Mouse (Mus musculus): Measurements from ENCODE around the gene Far1. TPM values are rescaled to one million over a fixed set of nuclear protein-coding genes. Genes with fewer than 3 reads are reported as not detected.

Gene Far1
- polyA plus RNA-seq, 1 experiment: 8.2 TPM

DNA sequence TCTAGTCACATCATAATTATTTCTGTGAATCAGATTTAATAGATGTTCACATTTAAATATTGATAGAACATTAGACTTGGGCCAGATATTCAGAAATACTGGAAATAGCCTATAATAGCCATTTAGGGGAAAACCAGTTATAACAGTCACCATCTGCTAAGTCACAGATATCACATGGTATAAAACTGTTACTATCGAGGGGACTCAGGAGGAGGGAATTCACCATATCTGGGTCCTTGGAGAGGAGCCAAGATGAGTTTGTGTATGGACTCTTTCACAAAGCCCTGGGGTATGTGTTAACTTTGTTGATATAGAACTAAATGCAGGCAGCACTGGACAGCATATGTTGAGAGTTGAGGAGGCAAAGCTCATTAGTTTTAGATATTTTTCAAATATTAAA, 29.5 kb downstream of the Far1 start:
- H3K27me3 ChIP-seq (ENCODE audit: control insufficient read depth, insufficient read depth, insufficient read length): no peaks in the 10 kb centered on the region
- no peak overlapping the region for H3K4me3 ChIP-seq
- TF ChIP-seq MYOG (IDR thresholded peaks at IDR 0.05; ENCODE audit: control insufficient read depth in 1 of 3, insufficient read depth in 1 of 3, insufficient read length in 2 of 3, low read depth in 2 of 3): no peak
- no peak for TF ChIP-seq POLR2A (IDR thresholded peaks at IDR 0.05; ENCODE audit: insufficient read length, low read depth)
- TF ChIP-seq POLR2AphosphoS2 (IDR thresholded peaks at IDR 0.05; ENCODE audit: insufficient read length, low read depth): no peak
- no peak for TF ChIP-seq SRF (IDR thresholded peaks at IDR 0.05; ENCODE audit: control insufficient read depth, insufficient read length, low read depth)
- TF ChIP-seq MAX (IDR thresholded peaks at IDR 0.05; ENCODE audit: low read depth): no peak
- no peak for TF ChIP-seq TCF12 (IDR thresholded peaks at IDR 0.05; ENCODE audit: insufficient read depth, poor library complexity, severe bottlenecking)
- TF ChIP-seq USF1 (IDR thresholded peaks at IDR 0.05; ENCODE audit: low read depth): no peak
- no peak for TF ChIP-seq CEBPB (IDR thresholded peaks at IDR 0.05; ENCODE audit: insufficient read depth, poor library complexity, severe bottlenecking)
- no peak for TF ChIP-seq MYOD1 (IDR thresholded peaks at IDR 0.05; ENCODE audit: control insufficient read depth in 1 of 3, insufficient read length in 2 of 3, low read depth in 2 of 3)
- TF ChIP-seq E2F4 (IDR thresholded peaks at IDR 0.05; ENCODE audit: insufficient read depth): no peak
- TF ChIP-seq TCF3 (IDR thresholded peaks at IDR 0.05; ENCODE audit: insufficient read length, low read depth): no peak
- no peak overlapping the region for H3ac ChIP-seq (ENCODE audit: control insufficient read depth, insufficient read length)
- H3K79me2 ChIP-seq (ENCODE audit: control insufficient read depth, insufficient read depth): peaks cover 6% of the 10 kb centered on the region
- no peak overlapping the region for H3K4me2 ChIP-seq (ENCODE audit: low read depth)
- H3K36me3 ChIP-seq (ENCODE audit: control insufficient read depth, insufficient read depth): peaks cover 23% of the 10 kb centered on the region

DNA sequence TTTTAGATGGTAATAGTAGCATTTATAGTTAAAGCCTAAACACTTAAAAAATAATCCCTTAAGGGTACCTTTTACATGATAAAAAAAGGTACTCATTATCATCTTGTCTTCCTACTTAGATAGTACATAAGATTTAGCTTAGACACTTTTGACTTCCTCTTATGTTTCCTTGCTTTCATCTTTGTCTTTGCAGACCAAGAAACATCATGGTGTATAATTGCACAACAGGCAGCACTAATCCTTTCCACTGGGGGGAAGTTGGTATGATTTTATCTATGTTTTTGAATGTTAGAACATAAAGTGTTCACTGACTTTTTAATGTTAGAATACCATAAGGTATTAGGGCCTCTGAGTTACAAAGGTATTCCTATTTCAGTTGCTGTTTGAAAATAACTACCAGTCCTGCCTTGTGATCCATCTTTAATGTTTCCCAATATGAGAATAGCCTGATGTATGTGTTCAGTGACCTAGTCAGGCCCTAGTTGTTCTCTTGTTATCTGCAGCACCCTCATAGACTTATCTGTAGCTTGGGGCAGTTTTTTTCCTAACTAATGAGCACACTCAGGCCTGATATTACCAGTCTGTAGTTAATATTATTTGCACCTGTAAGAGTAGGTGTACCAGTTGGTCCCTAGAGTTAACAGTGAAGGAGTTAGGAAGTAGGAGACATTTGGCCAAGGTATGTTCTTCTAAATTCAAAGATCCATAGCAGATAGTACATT, 38.3 kb downstream of the Far1 start:
- Histone ChIP-seq H3K79me2 (ENCODE audit: control insufficient read depth, insufficient read depth) (no peaks in the 10 kb centered on the region), H3K4me3 (no peak overlapping the region), H3K27me3 (ENCODE audit: control insufficient read depth, insufficient read depth, insufficient read length) (no peaks in the 10 kb centered on the region), H3K4me2 (ENCODE audit: low read depth) (no peak overlapping the region), H3K36me3 (ENCODE audit: control insufficient read depth, insufficient read depth) (peaks cover 46% of the 10 kb centered on the region), H3ac (ENCODE audit: control insufficient read depth, insufficient read length) (no peak overlapping the region)
- no peak for TF ChIP-seq MAX (IDR thresholded peaks at IDR 0.05; ENCODE audit: low read depth)
- TF ChIP-seq E2F4 (IDR thresholded peaks at IDR 0.05; ENCODE audit: insufficient read depth): no peak
- no peak for TF ChIP-seq POLR2A (IDR thresholded peaks at IDR 0.05; ENCODE audit: insufficient read length, low read depth)
- TF ChIP-seq TCF3 (IDR thresholded peaks at IDR 0.05; ENCODE audit: insufficient read length, low read depth): no peak
- no peak for TF ChIP-seq MYOD1 (IDR thresholded peaks at IDR 0.05; ENCODE audit: control insufficient read depth in 1 of 3, insufficient read length in 2 of 3, low read depth in 2 of 3)
- TF ChIP-seq USF1 (IDR thresholded peaks at IDR 0.05; ENCODE audit: low read depth): no peak
- no peak for TF ChIP-seq REST (IDR thresholded peaks at IDR 0.05; ENCODE audit: insufficient read depth, insufficient read length)
- no peak for TF ChIP-seq SRF (IDR thresholded peaks at IDR 0.05; ENCODE audit: control insufficient read depth, insufficient read length, low read depth)
- TF ChIP-seq CEBPB (IDR thresholded peaks at IDR 0.05; ENCODE audit: insufficient read depth, poor library complexity, severe bottlenecking): no peak
- no peak for TF ChIP-seq TCF12 (IDR thresholded peaks at IDR 0.05; ENCODE audit: insufficient read depth, poor library complexity, severe bottlenecking)
- no peak for TF ChIP-seq MYOG (IDR thresholded peaks at IDR 0.05; ENCODE audit: control insufficient read depth in 1 of 3, insufficient read depth in 1 of 3, insufficient read length in 2 of 3, low read depth in 2 of 3)
- TF ChIP-seq POLR2AphosphoS2 (IDR thresholded peaks at IDR 0.05; ENCODE audit: insufficient read length, low read depth): no peak

DNA sequence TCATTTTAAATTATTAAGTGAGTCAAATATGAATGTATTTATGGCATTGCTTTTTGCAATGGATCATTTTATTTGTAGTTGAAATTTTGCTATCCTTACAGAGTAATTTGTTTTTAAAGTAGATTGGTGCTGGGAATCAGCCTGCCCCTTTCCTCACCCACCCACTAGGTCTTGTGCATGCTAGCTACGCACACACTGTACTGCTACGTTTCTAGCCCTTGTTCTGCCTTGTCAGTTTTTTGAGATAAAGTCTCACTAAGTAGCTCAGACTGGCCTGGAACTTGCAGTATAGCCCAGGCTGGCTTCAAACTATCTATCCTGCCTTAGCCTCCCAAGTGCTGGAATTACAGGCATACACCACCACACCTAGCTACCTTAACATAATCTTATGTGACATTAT, 38.9 kb downstream of the Far1 start:
- TF ChIP-seq MYOG (IDR thresholded peaks at IDR 0.05; ENCODE audit: control insufficient read depth in 1 of 3, insufficient read depth in 1 of 3, insufficient read length in 2 of 3, low read depth in 2 of 3) (no peak), MYOD1 (IDR thresholded peaks at IDR 0.05; ENCODE audit: control insufficient read depth in 1 of 3, insufficient read length in 2 of 3, low read depth in 2 of 3) (no peak), POLR2A (IDR thresholded peaks at IDR 0.05; ENCODE audit: insufficient read length, low read depth) (no peak), SRF (IDR thresholded peaks at IDR 0.05; ENCODE audit: control insufficient read depth, insufficient read length, low read depth) (no peak), USF1 (IDR thresholded peaks at IDR 0.05; ENCODE audit: low read depth) (no peak), POLR2AphosphoS2 (IDR thresholded peaks at IDR 0.05; ENCODE audit: insufficient read length, low read depth) (no peak), TCF3 (IDR thresholded peaks at IDR 0.05; ENCODE audit: insufficient read length, low read depth) (no peak), MAX (IDR thresholded peaks at IDR 0.05; ENCODE audit: low read depth) (no peak), REST (IDR thresholded peaks at IDR 0.05; ENCODE audit: insufficient read depth, insufficient read length) (no peak), E2F4 (IDR thresholded peaks at IDR 0.05; ENCODE audit: insufficient read depth) (no peak), CEBPB (IDR thresholded peaks at IDR 0.05; ENCODE audit: insufficient read depth, poor library complexity, severe bottlenecking) (no peak), TCF12 (IDR thresholded peaks at IDR 0.05; ENCODE audit: insufficient read depth, poor library complexity, severe bottlenecking) (no peak)
- no peak overlapping the region for H3ac ChIP-seq (ENCODE audit: control insufficient read depth, insufficient read length)
- no peaks in the 10 kb centered on the region for H3K79me2 ChIP-seq (ENCODE audit: control insufficient read depth, insufficient read depth)
- no peaks in the 10 kb centered on the region for H3K27me3 ChIP-seq (ENCODE audit: control insufficient read depth, insufficient read depth, insufficient read length)
- H3K4me3 ChIP-seq: no peak overlapping the region
- no peak overlapping the region for H3K4me2 ChIP-seq (ENCODE audit: low read depth)
- H3K36me3 ChIP-seq (ENCODE audit: control insufficient read depth, insufficient read depth): peaks cover 40% of the 10 kb centered on the region

DNA sequence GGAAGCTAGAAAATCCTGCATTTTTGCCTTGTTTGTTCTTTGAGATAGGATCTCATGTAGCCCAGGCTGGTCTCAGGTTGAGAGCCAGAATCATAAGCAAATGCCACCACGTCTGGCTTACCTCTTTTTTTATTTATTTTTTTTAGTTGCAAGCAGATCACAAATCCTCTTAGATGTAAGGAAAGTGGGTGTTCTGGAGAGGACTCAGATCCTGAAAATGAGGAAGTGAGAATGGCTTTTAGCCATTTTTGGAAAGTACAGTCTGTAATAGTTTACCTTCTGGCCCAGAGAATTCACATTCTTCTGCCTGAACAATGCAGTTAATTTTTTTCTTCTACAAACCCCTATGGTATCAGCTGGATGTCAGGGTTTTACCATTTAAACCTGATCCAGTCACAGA, 42.5 kb downstream of the Far1 start:
- Histone ChIP-seq H3K79me2 (ENCODE audit: control insufficient read depth, insufficient read depth) (no peaks in the 10 kb centered on the region), H3K27me3 (ENCODE audit: control insufficient read depth, insufficient read depth, insufficient read length) (no peaks in the 10 kb centered on the region), H3K36me3 (ENCODE audit: control insufficient read depth, insufficient read depth) (peaks cover 25% of the 10 kb centered on the region), H3ac (ENCODE audit: control insufficient read depth, insufficient read length) (no peak overlapping the region), H3K4me2 (ENCODE audit: low read depth) (no peak overlapping the region), H3K4me3 (no peak overlapping the region)
- TF ChIP-seq MAX (IDR thresholded peaks at IDR 0.05; ENCODE audit: low read depth): no peak
- no peak for TF ChIP-seq REST (IDR thresholded peaks at IDR 0.05; ENCODE audit: insufficient read depth, insufficient read length)
- no peak for TF ChIP-seq E2F4 (IDR thresholded peaks at IDR 0.05; ENCODE audit: insufficient read depth)
- TF ChIP-seq USF1 (IDR thresholded peaks at IDR 0.05; ENCODE audit: low read depth): no peak
- no peak for TF ChIP-seq SRF (IDR thresholded peaks at IDR 0.05; ENCODE audit: control insufficient read depth, insufficient read length, low read depth)
- no peak for TF ChIP-seq MYOD1 (IDR thresholded peaks at IDR 0.05; ENCODE audit: control insufficient read depth in 1 of 3, insufficient read length in 2 of 3, low read depth in 2 of 3)
- TF ChIP-seq POLR2AphosphoS2 (IDR thresholded peaks at IDR 0.05; ENCODE audit: insufficient read length, low read depth): no peak
- TF ChIP-seq MYOG (IDR thresholded peaks at IDR 0.05; ENCODE audit: control insufficient read depth in 1 of 3, insufficient read depth in 1 of 3, insufficient read length in 2 of 3, low read depth in 2 of 3): no peak
- TF ChIP-seq TCF3 (IDR thresholded peaks at IDR 0.05; ENCODE audit: insufficient read length, low read depth): no peak
- no peak for TF ChIP-seq TCF12 (IDR thresholded peaks at IDR 0.05; ENCODE audit: insufficient read depth, poor library complexity, severe bottlenecking)
- no peak for TF ChIP-seq POLR2A (IDR thresholded peaks at IDR 0.05; ENCODE audit: insufficient read length, low read depth)
- no peak for TF ChIP-seq CEBPB (IDR thresholded peaks at IDR 0.05; ENCODE audit: insufficient read depth, poor library complexity, severe bottlenecking)
